Mouse (Mus musculus) heart, embryonic 13.5 days (tissue): Measurements from ENCODE around the gene Knop1. TPM values are rescaled to one million over a fixed set of nuclear protein-coding genes. Genes with fewer than 3 reads are reported as not detected.

Experiments
- ATAC-seq: fragments of 200-750 bp; cut with Nextera tagmentation; 2 replicates; pipeline ENCODE4 v1.8.0; 2017; ENCODE audit warnings: moderate TSS enrichment; ENCODE audit not compliant: insufficient number of reproducible peaks, low FRiP score, low TSS enrichment; ENCODE audit errors: extremely low read depth
- H3K27ac ChIP-seq: fragments of 300-500 bp; sonication (generic); replicated peaks from 2 replicates; pipeline ENCODE4 v1.5.1; 2015; ENCODE audit warnings: moderate library complexity, mild to moderate bottlenecking, inconsistent platforms
- H3K27me3 ChIP-seq: fragments of 300-500 bp; sonication (generic); replicated peaks from 2 replicates; pipeline ENCODE4 v1.6.1; 2015; ENCODE audit warnings: mild to moderate bottlenecking, inconsistent platforms
- H3K36me3 ChIP-seq: fragments of 300-500 bp; sonication (generic); 2 replicates; pipeline ENCODE4 v1.6.1; 2015; ENCODE audit warnings: mild to moderate bottlenecking, inconsistent platforms
- H3K4me1 ChIP-seq: fragments of 300-500 bp; sonication (generic); 2 replicates; pipeline ENCODE4 v1.6.1; 2015; ENCODE audit warnings: inconsistent platforms
- H3K4me2 ChIP-seq: fragments of 300-500 bp; sonication (generic); 2 replicates; pipeline ENCODE4 v1.6.1; 2015; ENCODE audit warnings: inconsistent platforms, mild to moderate bottlenecking, moderate library complexity
- H3K4me3 ChIP-seq: fragments of 300-500 bp; sonication (generic); 2 replicates; pipeline ENCODE4 v1.5.1; 2015; ENCODE audit warnings: moderate library complexity, mild to moderate bottlenecking, inconsistent platforms
- H3K9ac ChIP-seq: fragments of 300-500 bp; sonication (generic); 2 replicates; pipeline ENCODE4 v1.6.1; 2015; ENCODE audit warnings: inconsistent platforms, mild to moderate bottlenecking, moderate library complexity
- H3K9me3 ChIP-seq: fragments of 300-500 bp; sonication (generic); 2 replicates; pipeline ENCODE4 v1.6.1; 2016; ENCODE audit warnings: inconsistent platforms
- WGBS: fragments of 180-500 bp; shearing (Covaris S2); methylation state at CpG from one replicate; pipeline ENCODE4 v1.1.7; 2015; ENCODE audit warnings: mixed read lengths; 5-methylcytosine and 5-hydroxymethylcytosine counted together
- polyA plus RNA-seq: library from polyadenylated mRNA; unstranded; fragments of >200 nt; fragmentation: Nextera tagmentation; extraction: Ambion mirVana; gene quantifications from 2 replicates; pipeline ENCODE4 v1.2.1, GENCODE M21; 2015

Gene Knop1
- polyA plus RNA-seq, 1 experiment from 2014 or later = 55.0 TPM

DNA sequence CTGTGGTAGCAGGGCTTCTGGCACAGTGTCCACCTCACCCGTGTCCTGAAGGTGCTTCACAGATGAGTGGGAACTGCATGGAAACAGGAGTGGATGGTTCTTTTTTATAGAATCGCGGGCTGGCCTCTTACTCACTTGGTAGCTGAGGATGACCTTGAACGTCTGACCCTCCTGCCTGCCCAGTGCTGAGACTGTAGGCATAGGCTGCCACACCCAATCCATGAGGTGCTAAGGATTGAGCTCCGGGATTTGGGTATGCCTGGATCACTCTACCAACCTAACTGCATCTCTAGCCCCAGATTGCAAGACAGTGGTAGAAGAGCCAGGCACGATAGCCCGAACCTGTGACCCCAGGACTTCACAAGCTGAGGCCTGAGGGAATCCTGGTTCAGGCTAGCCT lies 38.3 kb downstream of the Knop1 start:
- H3K27me3 ChIP-seq = no peaks in the 10 kb centered on the region
- no peak overlapping the region for H3K27ac ChIP-seq
- no peak overlapping the region for H3K4me2 ChIP-seq
- H3K9ac ChIP-seq = no peak overlapping the region
- peaks cover 7% of the 10 kb centered on the region; the same call in 1 of the 2 replicates for H3K4me1 ChIP-seq
- ATAC-seq = no peak
- H3K4me3 ChIP-seq = no peak overlapping the region
- WGBS = 82% methylated on average over 7 of the region's 7 CpGs
- peaks cover 72% of the 10 kb centered on the region for H3K36me3 ChIP-seq
- no peaks in the 10 kb centered on the region for H3K9me3 ChIP-seq

DNA sequence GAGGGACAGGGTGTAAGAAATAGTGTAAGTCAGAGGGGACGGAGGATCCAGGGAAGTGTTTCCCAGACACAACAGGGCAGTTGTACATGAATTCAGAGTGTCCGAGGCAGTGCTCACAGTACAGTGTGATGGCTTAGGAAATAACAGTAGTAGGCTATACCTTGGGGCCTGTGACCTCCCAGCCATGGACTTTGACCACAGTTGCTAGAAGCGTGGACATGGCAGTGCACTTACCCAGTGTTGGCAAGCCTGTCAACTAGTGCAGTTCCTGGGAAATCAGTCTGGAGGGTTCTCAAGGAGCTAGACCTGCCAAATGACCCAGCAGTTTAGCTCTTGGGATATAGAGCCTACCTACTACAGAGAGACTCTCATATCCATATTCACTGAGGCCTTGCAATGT lies 39.8 kb downstream of the Knop1 start:
- Histone ChIP-seq H3K27me3 (no peaks in the 10 kb centered on the region), H3K9me3 (no peaks in the 10 kb centered on the region), H3K4me1 (peaks cover 2% of the 10 kb centered on the region; the same call in 1 of the 2 replicates), H3K36me3 (peaks cover 72% of the 10 kb centered on the region), H3K4me3 (no peak overlapping the region), H3K27ac (no peak overlapping the region), H3K9ac (no peak overlapping the region), H3K4me2 (no peak overlapping the region)
- 87% methylated on average over 3 of the region's 3 CpGs for WGBS
- ATAC-seq = no peak

- H3K4me3 ChIP-seq = no peak overlapping the region
- no peak overlapping the region for H3K4me2 ChIP-seq
- H3K27me3 ChIP-seq = no peaks in the 10 kb centered on the region
- H3K4me1 ChIP-seq = no peaks in the 10 kb centered on the region
- no peak overlapping the region for H3K9ac ChIP-seq
- no peak overlapping the region for H3K27ac ChIP-seq
- ATAC-seq = no peak
- H3K36me3 ChIP-seq = peaks cover 71% of the 10 kb centered on the region
- 85% methylated on average over 4 of the region's 4 CpGs for WGBS
- no peaks in the 10 kb centered on the region for H3K9me3 ChIP-seq
These were observed 42.5 kb downstream of the Knop1 start for GRCm38 (mm10) chr7:118813592-118813991.

DNA sequence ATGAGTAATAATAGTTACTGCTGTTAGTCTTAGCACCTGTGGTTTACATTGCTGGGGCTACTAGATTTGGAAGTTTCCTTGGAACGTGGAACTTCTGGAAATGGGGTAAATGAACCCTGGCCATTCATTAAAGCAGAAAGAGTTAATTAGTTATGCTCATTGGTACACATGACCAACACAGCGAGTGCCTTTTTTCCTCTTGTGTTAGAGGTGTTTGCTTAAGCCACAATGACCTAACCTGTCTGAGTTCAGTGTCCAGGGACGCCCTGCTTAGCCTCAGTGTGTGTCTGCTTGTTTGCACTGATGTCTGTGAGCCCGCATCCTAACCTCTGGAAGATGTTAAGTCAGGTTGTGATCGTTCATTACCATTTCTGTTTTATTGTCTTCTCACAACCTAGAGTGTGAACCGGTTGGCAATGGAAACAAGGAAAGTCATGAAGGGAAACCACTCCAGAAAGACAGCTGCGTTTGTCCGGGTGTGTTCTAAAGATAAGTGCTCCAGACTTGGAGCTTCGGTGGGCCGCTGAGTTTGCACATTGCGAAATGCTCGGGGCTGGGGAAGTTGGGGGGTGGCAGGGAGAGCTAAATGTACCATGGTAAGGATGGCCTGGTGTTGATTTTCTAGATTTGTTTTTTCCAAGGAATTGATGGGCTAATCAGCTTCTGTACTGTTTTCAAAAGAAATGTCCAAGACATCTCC lies 44.5 kb downstream of the Knop1 start:
- ATAC-seq = no peak
- Histone ChIP-seq H3K4me3 (no peak overlapping the region), H3K4me1 (peaks cover 18% of the 10 kb centered on the region), H3K4me2 (no peak overlapping the region), H3K36me3 (peaks cover 54% of the 10 kb centered on the region), H3K9me3 (no peaks in the 10 kb centered on the region), H3K27me3 (no peaks in the 10 kb centered on the region), H3K9ac (no peak overlapping the region), H3K27ac (no peak overlapping the region)
- 67% methylated on average over 12 of the region's 12 CpGs for WGBS

DNA sequence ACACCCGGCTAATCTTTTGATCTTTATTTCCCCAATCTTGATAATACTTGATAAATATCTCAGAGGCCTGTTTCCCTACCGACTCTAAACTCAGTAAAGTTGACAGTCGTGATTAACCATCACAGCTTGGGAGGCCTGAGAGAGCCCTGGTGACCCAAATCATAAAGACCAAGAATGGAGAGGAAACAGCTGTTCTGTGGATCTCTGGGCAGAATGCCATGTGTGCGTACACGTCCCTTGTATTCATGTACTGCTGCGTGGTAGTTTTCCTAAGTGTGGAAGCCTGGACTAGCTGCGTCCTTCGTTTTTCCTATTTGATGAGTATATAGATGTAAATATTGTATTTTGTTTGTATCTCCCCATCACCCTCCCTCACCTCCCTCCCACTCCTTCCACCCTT lies 48.2 kb downstream of the Knop1 start:
- H3K27me3 ChIP-seq = no peaks in the 10 kb centered on the region

GRCm38 (mm10) chr7:118806631-118807411 lies 49.2 kb downstream of the Knop1 start:
- H3K4me1 ChIP-seq = peaks cover 25% of the 10 kb centered on the region
- H3K27ac ChIP-seq = peak overlapping the region; percentile 79
- H3K36me3 ChIP-seq = peaks cover 54% of the 10 kb centered on the region
- no peaks in the 10 kb centered on the region for H3K27me3 ChIP-seq
- no peak for ATAC-seq
- no peak overlapping the region for H3K9ac ChIP-seq
- H3K4me3 ChIP-seq = no peak overlapping the region
- no peaks in the 10 kb centered on the region for H3K9me3 ChIP-seq
- peak overlapping the region; percentile 20 for H3K4me2 ChIP-seq
- WGBS = 41% methylated on average over 16 of the region's 16 CpGs

More for the DNA sequence above, 48.2 kb downstream of the Knop1 start:
- 61% methylated on average over 8 of the region's 8 CpGs for WGBS
- Histone ChIP-seq H3K4me1 (peaks cover 25% of the 10 kb centered on the region), H3K36me3 (peaks cover 44% of the 10 kb centered on the region), H3K27ac (0 out of 2 replicates have a peak overlapping the region, but pooled peaks have one; percentile 79), H3K4me2 (no peak overlapping the region), H3K9ac (no peak overlapping the region), H3K4me3 (no peak overlapping the region), H3K9me3 (no peaks in the 10 kb centered on the region)
- ATAC-seq = no peak

DNA sequence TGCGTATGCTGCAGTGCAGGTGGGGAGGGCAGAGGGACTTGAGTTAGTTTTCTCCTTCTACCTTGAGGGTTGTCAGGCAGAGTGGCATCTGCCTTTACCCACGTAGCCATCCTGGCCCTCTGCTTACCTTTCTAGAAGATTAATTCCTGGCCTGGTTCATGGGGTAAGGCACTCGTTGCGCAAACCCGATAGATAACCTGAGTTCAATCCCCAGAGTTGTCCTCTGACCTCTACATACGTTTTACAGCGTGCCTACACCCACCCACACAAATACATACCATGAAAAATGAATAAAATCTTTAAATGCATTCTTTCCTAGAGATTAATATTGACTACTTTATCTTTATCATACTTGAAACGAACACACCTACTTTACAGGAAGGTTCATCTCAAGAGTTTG lies 52.6 kb downstream of the Knop1 start:
- Histone ChIP-seq H3K4me3 (no peak overlapping the region), H3K4me2 (no peak overlapping the region), H3K4me1 (peaks cover 25% of the 10 kb centered on the region), H3K27ac (no peak overlapping the region), H3K27me3 (no peaks in the 10 kb centered on the region), H3K9me3 (no peaks in the 10 kb centered on the region), H3K36me3 (peaks cover 57% of the 10 kb centered on the region), H3K9ac (no peak overlapping the region)
- no peak for ATAC-seq
- WGBS = 90% methylated on average over 8 of the region's 8 CpGs

DNA sequence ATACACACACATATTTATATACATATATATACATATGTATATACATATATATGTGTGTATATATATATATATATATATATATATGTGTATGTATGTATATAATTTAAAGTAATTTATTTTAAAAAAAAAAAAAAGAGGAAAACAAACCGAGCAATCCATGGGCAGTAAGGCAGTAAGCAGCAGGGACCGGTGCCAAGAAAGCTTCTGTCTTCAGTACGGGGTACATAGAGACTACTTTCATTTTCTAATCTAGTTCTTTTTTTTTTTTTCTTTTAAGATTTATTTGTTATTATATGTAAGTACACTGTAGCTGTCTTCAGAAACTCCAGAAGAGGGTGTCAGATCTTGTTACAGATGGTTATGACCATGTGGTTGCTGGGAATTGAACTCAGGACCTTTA lies 54.3 kb downstream of the Knop1 start:
- no peaks in the 10 kb centered on the region for H3K27me3 ChIP-seq
- H3K9me3 ChIP-seq = no peaks in the 10 kb centered on the region
- H3K9ac ChIP-seq = no peak overlapping the region
- ATAC-seq = no peak
- peaks cover 60% of the 10 kb centered on the region for H3K36me3 ChIP-seq
- no peak overlapping the region for H3K4me3 ChIP-seq
- no peak overlapping the region for H3K27ac ChIP-seq
- WGBS = 91% methylated on average over 3 of the region's 3 CpGs
- H3K4me1 ChIP-seq = peaks cover 9% of the 10 kb centered on the region
- H3K4me2 ChIP-seq = no peak overlapping the region

GRCm38 (mm10) chr7:118800112-118800734 lies 55.8 kb downstream of the Knop1 start:
- peaks cover 68% of the 10 kb centered on the region for H3K36me3 ChIP-seq
- H3K9me3 ChIP-seq = no peaks in the 10 kb centered on the region

GRCm38 (mm10) chr7:118798105-118798570 lies 57.9 kb downstream of the Knop1 start:
- no peaks in the 10 kb centered on the region for H3K27me3 ChIP-seq
- no peaks in the 10 kb centered on the region for H3K4me1 ChIP-seq
- ATAC-seq = no peak
- H3K4me3 ChIP-seq = no peak overlapping the region
- peaks cover 65% of the 10 kb centered on the region for H3K36me3 ChIP-seq
- no peak overlapping the region for H3K4me2 ChIP-seq
- H3K9ac ChIP-seq = no peak overlapping the region
- no peaks in the 10 kb centered on the region for H3K9me3 ChIP-seq
- H3K27ac ChIP-seq = no peak overlapping the region
- WGBS = 66% methylated on average over 6 of the region's 6 CpGs

More at GRCm38 (mm10) chr7:118800112-118800734, 55.8 kb downstream of the Knop1 start:
- 83% methylated on average over 15 of the region's 15 CpGs for WGBS
- no peak overlapping the region for H3K4me3 ChIP-seq
- H3K4me1 ChIP-seq = no peaks in the 10 kb centered on the region
- H3K4me2 ChIP-seq = no peak overlapping the region
- no peak for ATAC-seq
- H3K27me3 ChIP-seq = no peaks in the 10 kb centered on the region
- H3K9ac ChIP-seq = no peak overlapping the region
- no peak overlapping the region for H3K27ac ChIP-seq

DNA sequence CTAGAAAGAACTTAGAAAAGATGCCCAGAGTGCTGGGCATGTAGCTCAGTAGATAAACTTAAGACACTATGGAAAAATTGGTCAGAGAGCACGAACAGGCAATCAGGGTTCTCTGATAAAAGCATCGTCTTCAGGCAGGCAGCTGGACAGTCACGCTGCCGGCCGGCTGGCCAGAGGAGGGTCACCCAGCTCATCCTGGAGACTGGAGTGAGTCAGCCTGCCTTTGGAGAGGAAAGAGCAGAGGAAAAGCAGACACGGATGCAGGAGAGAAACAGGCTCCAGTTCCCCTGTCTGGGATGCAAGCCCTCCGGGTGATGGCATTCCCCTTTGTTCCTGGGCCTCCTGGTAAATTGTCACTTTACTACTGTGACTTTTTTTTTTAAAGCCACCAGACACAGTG lies 58.5 kb downstream of the Knop1 start:
- no peak overlapping the region for H3K9ac ChIP-seq
- no peaks in the 10 kb centered on the region for H3K27me3 ChIP-seq
- ATAC-seq = no peak
- WGBS = 30% methylated on average over 7 of the region's 7 CpGs
- H3K36me3 ChIP-seq = peaks cover 64% of the 10 kb centered on the region
- no peak overlapping the region for H3K27ac ChIP-seq
- H3K4me3 ChIP-seq = no peak overlapping the region
- no peak overlapping the region for H3K4me2 ChIP-seq
- no peaks in the 10 kb centered on the region for H3K9me3 ChIP-seq
- no peaks in the 10 kb centered on the region for H3K4me1 ChIP-seq
